Mouse (Mus musculus) forebrain, embryonic 15.5 days (tissue): ENCODE results near the gene Sorbs2. TPM values are rescaled to one million over a fixed set of nuclear protein-coding genes. Genes with fewer than 3 reads are reported as not detected.
A peak's percentile ranks its signal among the peaks of the same experiment; 100 is the strongest.

Source experiments
- ATAC-seq: fragments of 200-750 bp; cut with Nextera tagmentation; replicated peaks from 2 replicates; pipeline ENCODE4 v1.8.0; 2017; ENCODE audit warnings: mild to moderate bottlenecking, moderate TSS enrichment, moderate library complexity
- H3K27ac ChIP-seq: fragments of 300-500 bp; sonication (generic); replicated peaks from 2 replicates; pipeline ENCODE4 v1.5.1; 2015; ENCODE audit warnings: mild to moderate bottlenecking, inconsistent platforms
- H3K27me3 ChIP-seq: fragments of 300-500 bp; sonication (generic); 2 replicates; pipeline ENCODE4 v1.6.1; 2015; ENCODE audit warnings: inconsistent platforms
- H3K36me3 ChIP-seq: fragments of 300-500 bp; sonication (generic); 2 replicates; pipeline ENCODE4 v1.6.1; 2015; ENCODE audit warnings: mild to moderate bottlenecking, inconsistent platforms
- H3K4me1 ChIP-seq: fragments of 300-500 bp; sonication (generic); 2 replicates; pipeline ENCODE4 v1.6.1; 2015; ENCODE audit warnings: inconsistent platforms
- H3K4me2 ChIP-seq: fragments of 300-500 bp; sonication (generic); replicated peaks from 2 replicates; pipeline ENCODE4 v1.6.1; 2015; ENCODE audit warnings: mild to moderate bottlenecking, inconsistent platforms
- H3K4me3 ChIP-seq: fragments of 300-500 bp; sonication (generic); 2 replicates; pipeline ENCODE4 v1.5.1; 2015; ENCODE audit warnings: mild to moderate bottlenecking, inconsistent platforms
- H3K9ac ChIP-seq: fragments of 300-500 bp; sonication (generic); replicated peaks from 2 replicates; pipeline ENCODE4 v1.6.1; 2015; ENCODE audit warnings: mild to moderate bottlenecking, inconsistent platforms
- H3K9me3 ChIP-seq: fragments of 300-500 bp; sonication (generic); 2 replicates; pipeline ENCODE4 v1.6.1; 2016; ENCODE audit warnings: inconsistent platforms
- WGBS: fragments of 180-500 bp; shearing (Covaris S2); methylation state at CpG from one replicate; pipeline ENCODE4 v1.1.7; 2015; ENCODE audit warnings: mixed read lengths; 5-methylcytosine and 5-hydroxymethylcytosine counted together
- polyA plus RNA-seq: library from polyadenylated mRNA; unstranded; fragments of >200 nt; fragmentation: Nextera tagmentation; extraction: Ambion mirVana; gene quantifications from 2 replicates; pipeline ENCODE4 v1.2.1, GENCODE M21; 2015

The Sorbs2 gene
- polyA plus RNA-seq, 1 experiment from 2014 or later, result 100 TPM

DNA sequence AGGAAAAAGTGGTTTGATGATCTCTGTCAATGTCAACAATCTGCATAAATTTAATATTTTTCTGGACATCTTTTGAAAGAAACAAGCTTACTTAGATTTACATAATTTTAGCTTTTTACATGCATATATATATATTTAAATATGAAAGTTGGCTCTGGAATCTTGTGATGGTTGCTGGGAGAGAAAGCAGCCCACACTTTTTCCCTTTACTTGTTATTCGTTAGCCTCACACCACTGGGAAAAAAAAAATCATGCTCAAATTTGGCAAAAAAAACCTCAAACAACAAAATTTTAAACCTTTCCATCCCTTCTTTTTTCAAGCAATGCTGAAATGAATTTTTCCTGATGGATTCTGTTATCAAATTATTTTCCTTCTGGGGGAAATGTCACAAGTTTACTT, 97.8 kb downstream of the Sorbs2 start:
- WGBS, result 66% methylated on average over 1 of the region's 1 CpGs
- no peaks in the 10 kb centered on the region for H3K36me3 ChIP-seq
- no peak for ATAC-seq
- H3K4me1 ChIP-seq, result 0 out of 2 replicates have a peak, but pooled peaks cover 5% of the 10 kb centered on the region
- no peak overlapping the region for H3K4me2 ChIP-seq
- H3K27ac ChIP-seq, result no peak overlapping the region
- H3K9ac ChIP-seq, result no peak overlapping the region
- no peaks in the 10 kb centered on the region for H3K27me3 ChIP-seq
- no peak overlapping the region for H3K4me3 ChIP-seq
- no peaks in the 10 kb centered on the region for H3K9me3 ChIP-seq

DNA sequence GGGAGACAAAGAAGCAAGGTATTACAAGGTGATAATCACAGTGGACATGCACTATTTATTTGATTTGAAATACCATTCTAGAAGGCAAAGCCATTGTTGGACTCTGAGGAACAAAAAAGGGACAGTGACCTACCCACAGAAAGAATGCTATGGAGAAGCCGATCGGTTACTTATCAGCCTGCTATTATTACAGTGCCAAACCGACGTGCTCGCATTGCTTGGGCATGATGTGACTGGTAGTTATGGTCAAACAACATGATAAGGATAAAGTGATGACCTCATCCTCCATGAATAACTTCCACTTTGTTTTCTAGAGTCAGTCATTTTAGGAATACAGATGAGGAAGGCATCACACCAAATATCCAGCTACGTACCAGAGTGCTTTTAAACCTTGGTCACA, 99.4 kb downstream of the Sorbs2 start:
- H3K27ac ChIP-seq, result no peak overlapping the region
- no peaks in the 10 kb centered on the region for H3K36me3 ChIP-seq
- H3K27me3 ChIP-seq, result no peaks in the 10 kb centered on the region
- WGBS, result 87% methylated on average over 6 of the region's 6 CpGs
- no peaks in the 10 kb centered on the region for H3K9me3 ChIP-seq
- no peak overlapping the region for H3K4me2 ChIP-seq
- no peak overlapping the region for H3K9ac ChIP-seq
- H3K4me3 ChIP-seq, result no peak overlapping the region
- H3K4me1 ChIP-seq, result 0 out of 2 replicates have a peak, but pooled peaks cover 3% of the 10 kb centered on the region
- no peak for ATAC-seq

DNA sequence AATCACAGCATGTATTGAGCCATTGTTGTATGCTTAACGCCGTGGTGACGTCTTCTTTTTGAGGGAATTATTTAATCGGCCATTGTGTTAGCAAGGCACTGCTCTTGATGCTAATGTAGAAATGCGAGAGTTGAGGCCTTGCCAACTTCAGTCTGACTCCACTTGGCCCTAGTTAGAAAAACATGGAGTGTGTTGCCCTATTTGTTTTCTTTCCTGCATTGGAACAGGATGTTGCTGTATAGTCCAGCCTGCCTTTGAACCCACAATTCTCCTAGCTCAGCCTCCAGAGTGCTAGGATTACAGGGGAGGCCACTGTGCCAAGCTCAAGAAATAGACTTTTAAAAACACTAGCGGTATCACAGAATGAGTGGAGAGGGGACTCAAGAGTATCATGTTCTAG, 100.8 kb downstream of the Sorbs2 start:
- Histone ChIP-seq H3K36me3 (no peaks in the 10 kb centered on the region), H3K9me3 (no peaks in the 10 kb centered on the region), H3K4me2 (no peak overlapping the region), H3K27ac (no peak overlapping the region), H3K4me1 (0 out of 2 replicates have a peak, but pooled peaks cover 3% of the 10 kb centered on the region), H3K9ac (no peak overlapping the region), H3K4me3 (no peak overlapping the region), H3K27me3 (no peaks in the 10 kb centered on the region)
- ATAC-seq, result no peak
- WGBS, result 61% methylated on average over 6 of the region's 6 CpGs

DNA sequence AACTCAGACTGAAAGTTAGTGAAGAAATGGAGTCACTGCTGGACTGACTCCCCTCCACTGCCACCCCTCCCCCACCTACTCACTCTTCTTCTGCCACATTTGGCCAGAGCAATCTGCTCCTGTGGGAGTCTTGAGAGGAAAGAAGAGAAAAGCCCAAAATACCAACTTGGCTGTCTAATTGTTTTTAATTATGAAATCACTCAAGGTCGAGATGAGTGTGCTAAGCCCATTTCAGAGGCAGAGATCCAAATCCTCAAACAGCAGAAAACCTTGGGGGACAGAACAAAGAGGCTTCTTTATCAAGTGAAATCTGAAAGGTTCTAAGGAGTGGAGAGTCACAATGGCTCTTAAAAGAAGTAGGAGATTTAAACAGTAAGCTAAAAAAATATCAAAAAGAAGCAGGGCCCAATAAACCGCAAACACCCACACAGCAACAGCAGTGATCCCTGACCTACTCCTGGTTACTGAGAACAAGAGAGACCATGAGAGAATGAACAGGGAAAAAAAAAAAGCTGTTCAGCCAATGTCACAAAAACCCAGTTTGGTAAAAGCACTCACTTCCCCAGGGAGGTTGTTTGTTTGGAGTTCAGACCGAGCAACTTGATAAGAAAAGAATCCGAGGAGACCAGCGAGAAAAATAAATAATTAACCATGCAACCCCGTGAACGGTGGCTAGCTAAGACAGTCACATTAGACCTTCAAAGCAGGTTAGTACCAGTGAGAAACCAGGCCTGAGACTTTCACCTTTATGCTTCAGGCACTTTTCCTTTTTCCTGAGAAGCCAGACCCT, 103.0 kb downstream of the Sorbs2 start:
- 0 out of 2 replicates have a peak, but pooled peaks cover 3% of the 10 kb centered on the region for H3K4me1 ChIP-seq
- H3K27me3 ChIP-seq, result no peaks in the 10 kb centered on the region
- H3K4me3 ChIP-seq, result no peak overlapping the region
- no peak overlapping the region for H3K9ac ChIP-seq
- no peak overlapping the region for H3K4me2 ChIP-seq
- H3K9me3 ChIP-seq, result no peaks in the 10 kb centered on the region
- no peaks in the 10 kb centered on the region for H3K36me3 ChIP-seq
- 30% methylated on average over 7 of the region's 7 CpGs for WGBS
- no peak for ATAC-seq
- H3K27ac ChIP-seq, result no peak overlapping the region

DNA sequence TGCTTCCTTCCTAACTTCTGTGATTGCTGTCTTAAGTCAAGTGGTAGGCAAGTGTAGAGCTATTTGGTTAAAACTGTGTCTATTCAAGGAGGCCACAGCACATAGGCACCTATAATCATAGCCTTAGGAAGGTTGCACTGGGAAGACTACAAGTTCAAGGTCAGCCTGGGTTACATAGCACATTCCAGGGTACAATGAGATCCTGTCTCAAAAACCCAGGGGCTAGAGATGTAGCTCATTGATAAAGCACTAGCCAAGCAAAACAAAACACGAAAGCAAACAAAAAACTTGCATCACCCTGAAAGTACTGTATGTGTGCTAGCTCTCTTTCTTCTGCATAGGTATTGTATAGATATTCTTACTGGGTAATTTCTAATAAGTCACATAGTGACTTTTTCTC, 103.7 kb downstream of the Sorbs2 start:
- Histone ChIP-seq H3K9me3 (no peaks in the 10 kb centered on the region), H3K36me3 (no peaks in the 10 kb centered on the region), H3K27me3 (no peaks in the 10 kb centered on the region), H3K27ac (no peak overlapping the region), H3K4me1 (0 out of 2 replicates have a peak, but pooled peaks cover 3% of the 10 kb centered on the region), H3K9ac (no peak overlapping the region), H3K4me2 (no peak overlapping the region), H3K4me3 (no peak overlapping the region)
- WGBS, result 76% methylated on average over 1 of the region's 1 CpGs
- no peak for ATAC-seq

DNA sequence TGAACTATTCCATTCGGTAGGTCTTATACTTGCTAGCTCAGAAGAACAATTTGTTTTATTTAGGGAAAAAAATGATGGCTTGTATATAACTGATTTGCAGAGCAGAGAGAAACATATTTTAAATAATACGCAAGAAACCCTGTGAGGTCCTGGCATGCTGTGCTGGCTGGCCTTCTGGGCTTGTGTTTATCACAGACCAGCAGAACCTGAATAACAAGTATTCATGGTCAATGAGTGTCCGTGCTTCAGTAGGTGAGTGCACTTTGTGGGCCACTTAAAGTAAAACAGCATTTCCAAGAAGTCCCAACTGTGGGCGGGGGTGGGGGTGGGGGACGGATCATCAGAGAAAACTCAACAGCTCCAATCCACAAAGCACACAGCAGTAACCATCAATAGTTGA, 107.0 kb downstream of the Sorbs2 start:
- H3K4me1 ChIP-seq, result 0 out of 2 replicates have a peak, but pooled peaks cover 3% of the 10 kb centered on the region
- H3K9ac ChIP-seq, result no peak overlapping the region
- H3K27me3 ChIP-seq, result no peaks in the 10 kb centered on the region
- no peak overlapping the region for H3K4me3 ChIP-seq
- H3K36me3 ChIP-seq, result no peaks in the 10 kb centered on the region
- 45% methylated on average over 5 of the region's 5 CpGs for whole genome bisulfite sequencing
- no peak overlapping the region for H3K27ac ChIP-seq
- ATAC-seq, result 0 out of 2 replicates have a peak, but pooled peaks have one; percentile 15
- no peaks in the 10 kb centered on the region for H3K9me3 ChIP-seq
- H3K4me2 ChIP-seq, result no peak overlapping the region

DNA sequence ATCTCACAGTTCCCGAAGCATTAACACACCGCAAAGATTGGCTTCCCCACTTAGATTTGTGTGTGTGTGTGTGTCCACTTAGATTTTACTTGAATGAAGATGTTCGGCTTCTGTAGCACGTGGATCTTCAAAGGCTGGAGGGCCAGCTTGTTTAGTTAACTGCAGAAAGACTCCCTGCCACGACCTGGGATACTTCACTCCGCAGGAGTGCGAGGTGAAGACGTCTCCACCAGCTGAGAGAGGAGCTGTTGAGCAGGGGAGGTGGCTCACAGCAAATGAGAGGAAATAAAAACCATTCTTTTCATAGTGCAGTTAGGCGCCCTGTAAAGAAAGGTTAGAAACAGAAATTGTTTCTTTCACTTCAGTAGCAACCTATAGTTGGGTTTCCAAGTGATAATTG, 107.5 kb downstream of the Sorbs2 start:
- no peaks in the 10 kb centered on the region for H3K9me3 ChIP-seq
- WGBS, result 20% methylated on average over 9 of the region's 9 CpGs
- H3K4me2 ChIP-seq, result no peak overlapping the region
- 0 out of 2 replicates have a peak, but pooled peaks have one; percentile 9 for ATAC-seq
- H3K4me3 ChIP-seq, result no peak overlapping the region
- no peaks in the 10 kb centered on the region for H3K36me3 ChIP-seq
- H3K9ac ChIP-seq, result no peak overlapping the region
- H3K27ac ChIP-seq, result no peak overlapping the region
- H3K4me1 ChIP-seq, result 0 out of 2 replicates have a peak, but pooled peaks cover 3% of the 10 kb centered on the region
- H3K27me3 ChIP-seq, result no peaks in the 10 kb centered on the region

DNA sequence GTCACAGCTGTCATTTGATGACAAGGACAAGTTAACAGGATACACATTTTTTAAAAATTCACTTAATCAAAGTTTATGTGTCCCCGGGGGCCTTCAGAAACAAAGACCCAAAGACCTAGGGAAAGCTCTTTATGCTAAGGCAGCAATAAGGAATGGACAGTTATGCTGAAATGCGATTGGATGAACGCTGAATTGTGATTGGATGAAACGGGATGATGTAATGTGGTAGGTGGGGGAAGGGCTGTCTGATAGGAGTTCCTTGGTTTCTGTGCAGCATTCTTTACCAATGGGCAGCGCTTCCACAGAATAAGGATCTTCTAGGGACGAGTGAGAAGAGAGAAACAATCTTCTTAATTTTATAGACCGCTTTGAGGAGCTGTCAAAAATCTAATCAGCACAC, 108.0 kb downstream of the Sorbs2 start:
- Histone ChIP-seq H3K9ac (no peak overlapping the region), H3K27ac (no peak overlapping the region), H3K27me3 (no peaks in the 10 kb centered on the region), H3K36me3 (no peaks in the 10 kb centered on the region), H3K4me3 (no peak overlapping the region), H3K4me1 (0 out of 2 replicates have a peak, but pooled peaks cover 3% of the 10 kb centered on the region), H3K9me3 (no peaks in the 10 kb centered on the region), H3K4me2 (no peak overlapping the region)
- WGBS, result 57% methylated on average over 7 of the region's 7 CpGs
- no peak for ATAC-seq

DNA sequence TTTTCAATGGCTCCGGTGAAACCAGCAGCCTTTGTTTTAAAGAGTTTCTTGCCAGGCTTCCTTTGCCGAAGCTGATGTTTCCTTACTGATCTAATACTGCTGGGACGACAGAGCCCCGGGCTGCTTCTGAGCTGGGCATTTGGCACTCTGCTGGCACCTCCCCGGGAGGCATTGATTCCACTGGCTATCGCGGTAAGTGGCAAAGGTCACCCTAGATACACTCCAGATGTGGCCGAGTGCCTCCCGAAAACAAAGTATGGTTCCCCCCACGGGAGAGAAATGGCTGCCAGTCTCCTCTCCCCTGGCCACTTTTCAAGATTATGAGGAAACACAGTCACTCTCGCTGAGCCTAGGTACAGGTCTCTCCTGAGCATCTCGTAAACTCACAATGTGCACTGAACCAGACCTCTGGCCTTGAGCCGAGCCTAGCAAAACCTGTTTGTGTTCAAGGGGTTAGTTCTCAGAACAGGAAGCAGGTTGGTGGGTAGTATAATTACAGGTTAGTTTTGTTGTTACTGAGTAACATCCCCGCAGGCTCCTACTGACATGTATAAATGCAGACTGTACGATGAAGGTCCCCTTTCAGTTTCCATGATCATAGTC, 114.1 kb downstream of the Sorbs2 start:
- Histone ChIP-seq H3K4me1 (no peaks in the 10 kb centered on the region), H3K9ac (no peak overlapping the region), H3K4me2 (no peak overlapping the region), H3K27me3 (no peaks in the 10 kb centered on the region), H3K27ac (no peak overlapping the region), H3K4me3 (no peak overlapping the region), H3K36me3 (no peaks in the 10 kb centered on the region), H3K9me3 (no peaks in the 10 kb centered on the region)
- ATAC-seq, result no peak
- 74% methylated on average over 15 of the region's 15 CpGs for WGBS

DNA sequence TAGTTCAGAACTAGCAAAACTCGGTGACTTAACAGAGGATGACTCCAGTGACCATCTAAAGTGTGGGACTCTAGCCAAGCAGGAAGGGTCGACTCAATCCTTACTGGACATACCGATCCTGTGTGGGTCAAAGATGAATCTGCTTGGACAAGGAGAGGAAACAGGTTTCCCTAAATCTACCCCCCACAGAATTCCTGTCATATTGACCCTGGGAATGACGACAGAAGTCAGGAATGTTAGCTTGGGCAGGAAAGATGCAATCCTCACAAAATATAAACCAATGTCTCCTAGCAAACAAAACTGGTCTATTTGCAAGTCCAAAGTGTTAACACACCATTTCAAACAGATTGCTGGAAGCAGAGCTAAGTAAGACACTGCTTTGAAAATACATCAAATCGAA, 118.8 kb downstream of the Sorbs2 start:
- Histone ChIP-seq H3K4me2 (no peak overlapping the region), H3K4me3 (no peak overlapping the region), H3K27me3 (no peaks in the 10 kb centered on the region), H3K36me3 (no peaks in the 10 kb centered on the region), H3K9ac (no peak overlapping the region), H3K4me1 (peaks cover 27% of the 10 kb centered on the region), H3K27ac (0 out of 2 replicates have a peak overlapping the region, but pooled peaks have one; percentile 18), H3K9me3 (no peaks in the 10 kb centered on the region)
- 55% methylated on average over 5 of the region's 5 CpGs for WGBS
- no peak for ATAC-seq

DNA sequence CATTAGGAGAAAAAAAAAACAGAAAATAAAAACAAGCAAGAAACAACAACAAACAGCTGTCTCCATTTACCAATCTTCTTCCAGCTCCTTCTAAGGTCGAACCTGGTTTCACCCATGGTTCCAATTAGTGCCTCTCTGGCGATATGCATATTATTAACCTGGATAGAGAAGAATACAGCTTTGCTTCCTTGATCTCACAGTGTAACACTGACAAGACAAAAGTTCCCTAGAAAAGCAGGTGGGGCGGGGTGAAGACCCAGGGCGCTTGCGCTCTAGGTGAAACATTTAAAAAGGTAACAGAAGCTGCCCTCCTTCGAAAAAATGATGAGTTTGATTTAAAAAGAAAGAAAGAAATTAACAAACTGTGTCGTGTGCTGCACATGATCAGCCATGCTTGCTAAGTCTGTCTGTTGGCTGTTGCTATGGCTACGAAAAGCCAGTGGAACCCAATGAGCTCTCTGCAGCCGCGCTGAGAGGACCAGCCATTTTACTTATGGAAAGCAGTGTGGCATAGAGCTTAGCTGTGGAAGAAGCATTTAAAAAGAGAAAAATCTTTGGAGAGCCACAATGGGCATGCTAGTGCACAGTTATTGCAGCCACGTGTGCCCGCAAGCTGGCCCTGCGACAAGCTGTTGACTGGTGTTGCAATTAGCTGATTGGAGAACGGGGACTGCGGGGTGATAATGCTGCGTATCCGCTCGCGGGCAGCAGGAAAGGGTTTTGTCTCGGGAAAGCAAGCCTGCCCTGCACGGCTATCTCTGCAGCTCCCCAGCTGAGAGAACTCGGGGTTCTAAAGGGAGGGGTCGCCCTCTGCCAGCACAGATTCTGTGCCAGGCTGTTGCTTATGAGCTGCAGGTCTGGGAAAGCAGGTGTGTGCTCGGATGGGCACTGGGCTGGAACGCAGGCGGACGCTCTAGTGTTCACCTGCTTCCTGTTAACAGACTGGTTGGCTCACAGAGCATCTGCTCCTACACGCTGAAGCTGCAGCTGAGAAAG, 120.0 kb downstream of the Sorbs2 start:
- ATAC-seq, result peak; percentile 98
- Histone ChIP-seq H3K4me3 (peak overlapping the region; percentile 89), H3K9me3 (no peaks in the 10 kb centered on the region), H3K27ac (peak overlapping the region; percentile 99), H3K4me2 (peak overlapping the region; percentile 74), H3K9ac (peak overlapping the region; percentile 88), H3K36me3 (no peaks in the 10 kb centered on the region), H3K27me3 (no peaks in the 10 kb centered on the region), H3K4me1 (peaks cover 27% of the 10 kb centered on the region)
- under 1% methylated on average over 28 of the region's 28 CpGs for WGBS
